Mouse (Mus musculus): ENCODE data around the gene Akr1d1. TPM values are rescaled to one million over a fixed set of nuclear protein-coding genes. Genes with fewer than 3 reads are reported as not detected.

Gene Akr1d1
- polyA plus RNA-seq, 1 experiment from 2014 or later: 1.2 TPM

- H3K4me3 ChIP-seq (ENCODE audit: low read length): no peak overlapping the region
- no peaks in the 10 kb centered on the region for H3K9me3 ChIP-seq (ENCODE audit: low read length)
- no peak overlapping the region for H3K4me2 ChIP-seq (replicated peaks; ENCODE audit: low read depth, low read length)
- H3K4me1 ChIP-seq (ENCODE audit: insufficient read depth, low read length): no peaks in the 10 kb centered on the region
- no peak for ATAC-seq (ENCODE audit: low FRiP score, low TSS enrichment)
- no peak overlapping the region for H3K27ac ChIP-seq (ENCODE audit: low read length)
- no peaks in the 10 kb centered on the region for H3K27me3 ChIP-seq (ENCODE audit: insufficient read depth, low read length)
- H3K9ac ChIP-seq (replicated peaks; ENCODE audit: low read length): no peak overlapping the region
- H3K36me3 ChIP-seq (ENCODE audit: insufficient read depth, low read length): no peaks in the 10 kb centered on the region
These were observed 19.2 kb upstream of the Akr1d1 start for GRCm38 (mm10) chr6:37510786-37511185.

- Histone ChIP-seq H3K9ac (replicated peaks; ENCODE audit: low read length) (no peak overlapping the region), H3K9me3 (ENCODE audit: low read length) (peaks cover 6% of the 10 kb centered on the region; the same call in 1 of the 2 replicates), H3K36me3 (ENCODE audit: insufficient read depth, low read length) (no peaks in the 10 kb centered on the region), H3K4me1 (ENCODE audit: insufficient read depth, low read length) (no peaks in the 10 kb centered on the region), H3K27ac (ENCODE audit: low read length) (peak overlapping the region; percentile 35; the same call in 1 of the 2 replicates), H3K4me3 (ENCODE audit: low read length) (no peak overlapping the region), H3K27me3 (ENCODE audit: insufficient read depth, low read length) (no peaks in the 10 kb centered on the region), H3K4me2 (replicated peaks; ENCODE audit: low read depth, low read length) (no peak overlapping the region)
- ATAC-seq (ENCODE audit: low FRiP score, low TSS enrichment): no peak
- WGBS: 82% methylated on average over 13 of the region's 13 CpGs
These were observed 9.2 kb upstream of the Akr1d1 start for GRCm38 (mm10) chr6:37520631-37521375.

GRCm38 (mm10) chr6:37532036-37532435, 2.1 kb downstream of the Akr1d1 start:
- Histone ChIP-seq H3K27me3 (ENCODE audit: insufficient read depth, low read length) (no peaks in the 10 kb centered on the region), H3K4me3 (ENCODE audit: low read length) (no peak overlapping the region), H3K9ac (replicated peaks; ENCODE audit: low read length) (no peak overlapping the region), H3K36me3 (ENCODE audit: insufficient read depth, low read length) (no peaks in the 10 kb centered on the region), H3K4me2 (replicated peaks; ENCODE audit: low read depth, low read length) (no peak overlapping the region), H3K9me3 (ENCODE audit: low read length) (no peaks in the 10 kb centered on the region), H3K4me1 (ENCODE audit: insufficient read depth, low read length) (no peaks in the 10 kb centered on the region), H3K27ac (ENCODE audit: low read length) (no peak overlapping the region)
- ATAC-seq (ENCODE audit: low FRiP score, low TSS enrichment): no peak
- WGBS: 88% methylated on average over 3 of the region's 3 CpGs

GRCm38 (mm10) chr6:37536831-37537230, 6.9 kb downstream of the Akr1d1 start:
- no peak overlapping the region for H3K27ac ChIP-seq (ENCODE audit: low read length)
- WGBS: 80% methylated on average over 3 of the region's 3 CpGs
- no peaks in the 10 kb centered on the region for H3K9me3 ChIP-seq (ENCODE audit: low read length)
- ATAC-seq (ENCODE audit: low FRiP score, low TSS enrichment): no peak
- H3K27me3 ChIP-seq (ENCODE audit: insufficient read depth, low read length): no peaks in the 10 kb centered on the region
- no peak overlapping the region for H3K9ac ChIP-seq (replicated peaks; ENCODE audit: low read length)
- H3K4me2 ChIP-seq (replicated peaks; ENCODE audit: low read depth, low read length): no peak overlapping the region
- 0 out of 2 replicates have a peak, but pooled peaks cover 4% of the 10 kb centered on the region for H3K4me1 ChIP-seq (ENCODE audit: insufficient read depth, low read length)
- H3K4me3 ChIP-seq (ENCODE audit: low read length): no peak overlapping the region
- no peaks in the 10 kb centered on the region for H3K36me3 ChIP-seq (ENCODE audit: insufficient read depth, low read length)

- no peak for ATAC-seq (ENCODE audit: low FRiP score, low TSS enrichment)
- H3K4me2 ChIP-seq (replicated peaks; ENCODE audit: low read depth, low read length): no peak overlapping the region
- H3K27me3 ChIP-seq (ENCODE audit: insufficient read depth, low read length): no peaks in the 10 kb centered on the region
- no peak overlapping the region for H3K27ac ChIP-seq (ENCODE audit: low read length)
- H3K36me3 ChIP-seq (ENCODE audit: insufficient read depth, low read length): no peaks in the 10 kb centered on the region
- H3K4me3 ChIP-seq (ENCODE audit: low read length): no peak overlapping the region
- H3K9ac ChIP-seq (replicated peaks; ENCODE audit: low read length): no peak overlapping the region
- 0 out of 2 replicates have a peak, but pooled peaks cover 4% of the 10 kb centered on the region for H3K4me1 ChIP-seq (ENCODE audit: insufficient read depth, low read length)
- H3K9me3 ChIP-seq (ENCODE audit: low read length): no peaks in the 10 kb centered on the region
- WGBS: 80% methylated on average over 3 of the region's 3 CpGs
These were observed 7.8 kb downstream of the Akr1d1 start for GRCm38 (mm10) chr6:37537801-37538200.

GRCm38 (mm10) chr6:37538792-37539191, 8.8 kb downstream of the Akr1d1 start:
- no peak for ATAC-seq (ENCODE audit: low FRiP score, low TSS enrichment)
- Histone ChIP-seq H3K4me3 (ENCODE audit: low read length) (no peak overlapping the region), H3K9ac (replicated peaks; ENCODE audit: low read length) (no peak overlapping the region), H3K27me3 (ENCODE audit: insufficient read depth, low read length) (no peaks in the 10 kb centered on the region), H3K9me3 (ENCODE audit: low read length) (no peaks in the 10 kb centered on the region), H3K4me2 (replicated peaks; ENCODE audit: low read depth, low read length) (no peak overlapping the region), H3K27ac (ENCODE audit: low read length) (no peak overlapping the region), H3K4me1 (ENCODE audit: insufficient read depth, low read length) (0 out of 2 replicates have a peak, but pooled peaks cover 4% of the 10 kb centered on the region), H3K36me3 (ENCODE audit: insufficient read depth, low read length) (no peaks in the 10 kb centered on the region)
- 73% methylated on average over 5 of the region's 5 CpGs for WGBS

- H3K9ac ChIP-seq (replicated peaks; ENCODE audit: low read length): no peak overlapping the region
- no peak overlapping the region for H3K4me3 ChIP-seq (ENCODE audit: low read length)
- no peak overlapping the region for H3K4me2 ChIP-seq (replicated peaks; ENCODE audit: low read depth, low read length)
- H3K27ac ChIP-seq (ENCODE audit: low read length): 0 out of 2 replicates have a peak overlapping the region, but pooled peaks have one; percentile 7
- no peak for ATAC-seq (ENCODE audit: low FRiP score, low TSS enrichment)
- no peaks in the 10 kb centered on the region for H3K27me3 ChIP-seq (ENCODE audit: insufficient read depth, low read length)
- no peaks in the 10 kb centered on the region for H3K9me3 ChIP-seq (ENCODE audit: low read length)
- H3K4me1 ChIP-seq (ENCODE audit: insufficient read depth, low read length): 0 out of 2 replicates have a peak, but pooled peaks cover 4% of the 10 kb centered on the region
- 63% methylated on average over 9 of the region's 9 CpGs for whole genome bisulfite sequencing
- H3K36me3 ChIP-seq (ENCODE audit: insufficient read depth, low read length): no peaks in the 10 kb centered on the region
These were observed 9.4 kb downstream of the Akr1d1 start for GRCm38 (mm10) chr6:37539403-37539802.

GRCm38 (mm10) chr6:37540113-37540512, 10.1 kb downstream of the Akr1d1 start:
- H3K4me3 ChIP-seq (ENCODE audit: low read length): no peak overlapping the region
- H3K27me3 ChIP-seq (ENCODE audit: insufficient read depth, low read length): no peaks in the 10 kb centered on the region
- H3K36me3 ChIP-seq (ENCODE audit: insufficient read depth, low read length): no peaks in the 10 kb centered on the region
- 0 out of 2 replicates have a peak overlapping the region, but pooled peaks have one; percentile 7 for H3K27ac ChIP-seq (ENCODE audit: low read length)
- peak; percentile 81 for ATAC-seq (ENCODE audit: low FRiP score, low TSS enrichment)
- WGBS: 40% methylated on average over 3 of the region's 3 CpGs
- H3K4me1 ChIP-seq (ENCODE audit: insufficient read depth, low read length): 0 out of 2 replicates have a peak, but pooled peaks cover 4% of the 10 kb centered on the region
- no peaks in the 10 kb centered on the region for H3K9me3 ChIP-seq (ENCODE audit: low read length)
- no peak overlapping the region for H3K9ac ChIP-seq (replicated peaks; ENCODE audit: low read length)
- no peak overlapping the region for H3K4me2 ChIP-seq (replicated peaks; ENCODE audit: low read depth, low read length)

- Histone ChIP-seq H3K27me3 (ENCODE audit: insufficient read depth, low read length) (no peaks in the 10 kb centered on the region), H3K9ac (replicated peaks; ENCODE audit: low read length) (no peak overlapping the region), H3K4me1 (ENCODE audit: insufficient read depth, low read length) (0 out of 2 replicates have a peak, but pooled peaks cover 4% of the 10 kb centered on the region), H3K36me3 (ENCODE audit: insufficient read depth, low read length) (no peaks in the 10 kb centered on the region), H3K4me3 (ENCODE audit: low read length) (no peak overlapping the region), H3K27ac (ENCODE audit: low read length) (no peak overlapping the region), H3K4me2 (replicated peaks; ENCODE audit: low read depth, low read length) (no peak overlapping the region), H3K9me3 (ENCODE audit: low read length) (no peaks in the 10 kb centered on the region)
- 62% methylated on average over 3 of the region's 3 CpGs for WGBS
- no peak for ATAC-seq (ENCODE audit: low FRiP score, low TSS enrichment)
These were observed 11.2 kb downstream of the Akr1d1 start for GRCm38 (mm10) chr6:37541171-37541570.

GRCm38 (mm10) chr6:37542145-37542544, 12.2 kb downstream of the Akr1d1 start:
- 97% methylated on average over 3 of the region's 3 CpGs for WGBS
- no peak for ATAC-seq (ENCODE audit: low FRiP score, low TSS enrichment)

More at GRCm38 (mm10) chr6:37542145-37542544, 12.2 kb downstream of the Akr1d1 start:
- Histone ChIP-seq H3K27ac (ENCODE audit: low read length) (no peak overlapping the region), H3K27me3 (ENCODE audit: insufficient read depth, low read length) (no peaks in the 10 kb centered on the region), H3K4me1 (ENCODE audit: insufficient read depth, low read length) (0 out of 2 replicates have a peak, but pooled peaks cover 4% of the 10 kb centered on the region), H3K36me3 (ENCODE audit: insufficient read depth, low read length) (no peaks in the 10 kb centered on the region), H3K4me2 (replicated peaks; ENCODE audit: low read depth, low read length) (no peak overlapping the region), H3K9ac (replicated peaks; ENCODE audit: low read length) (no peak overlapping the region), H3K4me3 (ENCODE audit: low read length) (no peak overlapping the region), H3K9me3 (ENCODE audit: low read length) (no peaks in the 10 kb centered on the region)
